Mouse (Mus musculus) heart, adult 8-10 months (tissue): ENCODE measurements around the gene Nim1k. TPM values are rescaled to one million over a fixed set of nuclear protein-coding genes. Genes with fewer than 3 reads are reported as not detected.
"Not testable (repeated sequence)": the region's sequence is repeated elsewhere in the genome, so short reads cannot be mapped to it uniquely, and the experiment has no call there.

Source experiments
- DNase-seq: peaks from one replicate; pipeline ENCODE4 v3.0.0; 2022; ENCODE audit warnings: low spot score
- total RNA-seq, 4 experiments: library from RNA; stranded (reverse); gene quantifications; 2 replicates each; pipeline ENCODE4 v1.2.4; 2022

Gene Nim1k
- total RNA-seq, 4 experiments from 2014 or later, result 1.4 to 2.0 (median 1.8) TPM

- no peak for DNase-seq
These were observed 27.9 kb downstream of the Nim1k start for GRCm38 (mm10) chr13:119727608-119728387.

GRCm38 (mm10) chr13:119724541-119724940, 31.1 kb downstream of the Nim1k start:
- DNase-seq, result no peak

GRCm38 (mm10) chr13:119723368-119723767, 32.3 kb downstream of the Nim1k start:
- no peak for DNase-seq

GRCm38 (mm10) chr13:119722447-119722846, 33.2 kb downstream of the Nim1k start:
- no peak for DNase-seq

- DNase-seq, result no peak
These were observed 39.6 kb downstream of the Nim1k start for GRCm38 (mm10) chr13:119716105-119716504.

- no peak for DNase-seq
These were observed 41.9 kb downstream of the Nim1k start for GRCm38 (mm10) chr13:119713821-119714220.

GRCm38 (mm10) chr13:119713107-119713787, 42.4 kb downstream of the Nim1k start:
- DNase-seq, result no peak

- no peak for DNase-seq
These were observed 43.2 kb downstream of the Nim1k start for GRCm38 (mm10) chr13:119712463-119712862.

- no peak for DNase-seq
These were observed 45.4 kb downstream of the Nim1k start for GRCm38 (mm10) chr13:119710268-119710610.

- DNase-seq, result no peak
These were observed 46.1 kb downstream of the Nim1k start for GRCm38 (mm10) chr13:119709388-119710267.

- DNase-seq, result no peak
These were observed 46.7 kb downstream of the Nim1k start for GRCm38 (mm10) chr13:119708941-119709340.

GRCm38 (mm10) chr13:119707906-119708305, 47.8 kb downstream of the Nim1k start:
- no peak for DNase-seq

GRCm38 (mm10) chr13:119706953-119707352, 48.7 kb downstream of the Nim1k start:
- DNase-seq, result no peak

GRCm38 (mm10) chr13:119706278-119706880, 49.3 kb downstream of the Nim1k start:
- not testable (repeated sequence) for DNase-seq

- no peak for DNase-seq
These were observed 51.4 kb downstream of the Nim1k start for GRCm38 (mm10) chr13:119704280-119704679.

GRCm38 (mm10) chr13:119698436-119698835, 57.2 kb downstream of the Nim1k start:
- DNase-seq, result no peak

- no peak for DNase-seq
These were observed 59.2 kb downstream of the Nim1k start for GRCm38 (mm10) chr13:119696496-119696895.

- no peak for DNase-seq
These were observed 60.0 kb downstream of the Nim1k start for GRCm38 (mm10) chr13:119695676-119696075.

GRCm38 (mm10) chr13:119691958-119692357, 63.7 kb downstream of the Nim1k start:
- not testable (repeated sequence) for DNase-seq

GRCm38 (mm10) chr13:119690876-119691620, 64.6 kb downstream of the Nim1k start:
- DNase-seq, result no peak
